Mouse (Mus musculus): ENCODE data around the gene Akip1. TPM values are rescaled to one million over a fixed set of nuclear protein-coding genes. Genes with fewer than 3 reads are reported as not detected.
A peak's percentile ranks its signal among the peaks of the same experiment; 100 is the strongest.

Akip1 gene
- polyA plus RNA-seq, 1 experiment from 2014 or later: 33.1 TPM

DNA sequence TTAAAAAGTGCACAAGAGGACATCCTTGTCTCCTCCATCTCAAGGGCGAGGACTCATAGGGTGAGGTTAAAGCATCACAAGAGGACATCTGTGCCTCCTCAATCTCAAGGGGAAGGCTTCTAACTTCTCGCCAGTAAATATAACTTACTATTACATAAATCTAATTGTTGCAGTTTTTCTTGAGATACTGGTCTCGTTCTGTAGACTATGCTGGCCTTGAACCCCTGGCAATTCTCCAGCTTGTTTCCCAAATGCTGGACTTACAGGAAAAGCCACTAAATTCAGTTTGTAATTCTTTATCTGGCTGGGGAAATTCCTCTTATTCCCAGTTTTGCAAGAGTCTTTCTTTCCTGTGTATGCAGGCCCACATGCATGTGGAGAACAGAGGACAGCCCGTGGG lies 31.3 kb downstream of the Akip1 start:
- WGBS: 73% methylated on average over 4 of the region's 4 CpGs
- H3K4me2 ChIP-seq (ENCODE audit: low read length): no peak overlapping the region
- TF ChIP-seq CTCF (IDR thresholded peaks at IDR 0.05; ENCODE audit: low read depth): no peak
- H3K4me3 ChIP-seq (replicated peaks; ENCODE audit: low read depth, low read length): no peak overlapping the region
- no peaks in the 10 kb centered on the region; the same call in 1 of the 2 replicates for H3K4me1 ChIP-seq (replicated peaks; ENCODE audit: insufficient read depth, low read length)
- H3K36me3 ChIP-seq (ENCODE audit: insufficient read depth, low read length): peaks cover 14% of the 10 kb centered on the region; the same call in 1 of the 2 replicates
- no peaks in the 10 kb centered on the region for H3K9me3 ChIP-seq (replicated peaks; ENCODE audit: low read length)
- peak; percentile 70 for DNase-seq (ENCODE audit: low spot score)
- no peaks in the 10 kb centered on the region for H3K27me3 ChIP-seq (ENCODE audit: insufficient read depth, low read length)
- 0 out of 2 replicates have a peak overlapping the region, but pooled peaks have one; percentile 8 for H3K27ac ChIP-seq
- ATAC-seq (replicated peaks; ENCODE audit: low FRiP score, low read depth): no peak
- no peak overlapping the region for H3K9ac ChIP-seq (ENCODE audit: low read depth, low read length)

DNA sequence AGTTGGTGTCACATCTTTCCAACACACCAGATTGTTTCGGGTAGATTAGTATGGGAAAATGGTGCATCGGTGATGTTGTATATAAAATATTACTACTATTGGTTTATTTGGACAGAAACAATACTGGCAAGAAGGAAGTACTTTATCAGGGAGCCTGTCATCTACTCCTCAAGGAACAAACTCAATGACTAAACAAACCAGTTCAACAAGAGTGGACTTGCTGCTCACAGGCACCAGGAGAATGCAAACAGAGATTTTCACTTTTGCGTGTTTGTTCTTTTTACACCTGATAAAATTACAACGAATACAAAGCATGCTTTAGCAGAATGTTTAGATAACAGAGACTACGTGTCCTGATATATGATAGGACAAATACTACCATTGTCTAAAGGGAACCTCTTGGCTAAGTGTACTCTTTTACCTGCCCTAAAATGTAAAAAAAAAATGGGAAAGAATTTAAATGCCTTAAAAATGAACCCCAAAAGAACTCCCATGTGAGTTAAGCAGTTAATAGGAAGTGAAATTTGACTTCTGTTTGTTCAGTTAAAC lies 36.4 kb downstream of the Akip1 start:
- Histone ChIP-seq H3K4me2 (ENCODE audit: low read length) (no peak overlapping the region), H3K27ac (no peak overlapping the region), H3K9ac (ENCODE audit: low read depth, low read length) (no peak overlapping the region), H3K4me3 (replicated peaks; ENCODE audit: low read depth, low read length) (no peak overlapping the region), H3K4me1 (replicated peaks; ENCODE audit: insufficient read depth, low read length) (no peaks in the 10 kb centered on the region), H3K27me3 (ENCODE audit: insufficient read depth, low read length) (no peaks in the 10 kb centered on the region), H3K9me3 (replicated peaks; ENCODE audit: low read length) (no peaks in the 10 kb centered on the region), H3K36me3 (ENCODE audit: insufficient read depth, low read length) (peaks cover 29% of the 10 kb centered on the region; the same call in 1 of the 2 replicates)
- WGBS: 59% methylated on average over 5 of the region's 5 CpGs
- no peak for TF ChIP-seq CTCF (IDR thresholded peaks at IDR 0.05; ENCODE audit: low read depth)
- DNase-seq (ENCODE audit: low spot score): no peak
- no peak for ATAC-seq (replicated peaks; ENCODE audit: low FRiP score, low read depth)

DNA sequence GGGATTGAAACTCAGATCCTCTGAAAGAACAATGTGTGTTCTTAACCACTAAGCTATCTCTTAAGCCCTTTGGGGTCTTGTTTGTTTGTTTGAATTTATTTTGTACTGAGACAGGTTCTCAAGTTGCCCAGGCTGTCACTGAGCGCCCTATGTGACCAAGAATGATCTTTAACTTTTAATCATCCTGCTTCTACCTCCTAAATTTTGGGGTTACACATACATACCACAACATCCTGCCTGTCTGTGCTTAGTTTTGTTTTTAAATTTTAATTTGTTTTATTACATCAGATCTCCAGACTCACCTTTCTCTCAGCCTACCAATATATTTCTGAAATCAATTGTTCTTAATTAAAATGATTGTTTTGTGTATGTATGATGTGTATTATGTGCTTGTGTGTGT lies 37.6 kb downstream of the Akip1 start:
- no peak for TF ChIP-seq CTCF (IDR thresholded peaks at IDR 0.05; ENCODE audit: low read depth)
- H3K36me3 ChIP-seq (ENCODE audit: insufficient read depth, low read length): peaks cover 28% of the 10 kb centered on the region; the same call in 1 of the 2 replicates
- no peak overlapping the region for H3K9ac ChIP-seq (ENCODE audit: low read depth, low read length)
- no peaks in the 10 kb centered on the region for H3K27me3 ChIP-seq (ENCODE audit: insufficient read depth, low read length)
- WGBS: 100% methylated on average over 1 of the region's 1 CpGs
- H3K4me3 ChIP-seq (replicated peaks; ENCODE audit: low read depth, low read length): no peak overlapping the region
- no peak overlapping the region for H3K27ac ChIP-seq
- H3K4me1 ChIP-seq (replicated peaks; ENCODE audit: insufficient read depth, low read length): no peaks in the 10 kb centered on the region
- DNase-seq (ENCODE audit: low spot score) (no peak), ATAC-seq (replicated peaks; ENCODE audit: low FRiP score, low read depth) (no peak)
- H3K4me2 ChIP-seq (ENCODE audit: low read length): no peak overlapping the region
- H3K9me3 ChIP-seq (replicated peaks; ENCODE audit: low read length): no peaks in the 10 kb centered on the region

DNA sequence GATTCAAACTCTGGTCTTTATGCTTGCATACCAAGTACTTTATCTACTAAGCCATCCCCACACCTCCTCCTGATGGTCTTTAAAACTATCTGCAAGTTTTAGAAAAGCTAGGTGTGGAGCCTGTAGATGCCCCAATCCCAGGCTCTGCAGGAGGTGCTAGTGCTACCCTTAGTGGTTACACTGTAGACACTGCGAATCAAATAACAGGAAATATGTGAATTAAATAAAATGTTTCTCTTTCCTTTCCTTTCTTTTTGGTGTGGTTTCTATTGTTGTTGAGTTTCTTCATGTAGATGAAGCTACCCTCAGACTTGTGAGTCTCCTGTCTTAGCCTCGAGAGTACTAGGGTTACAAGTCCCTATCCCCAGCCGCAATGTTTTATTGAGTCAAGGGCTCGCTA lies 38.2 kb downstream of the Akip1 start:
- Histone ChIP-seq H3K9me3 (replicated peaks; ENCODE audit: low read length) (no peaks in the 10 kb centered on the region), H3K9ac (ENCODE audit: low read depth, low read length) (no peak overlapping the region), H3K27me3 (ENCODE audit: insufficient read depth, low read length) (no peaks in the 10 kb centered on the region), H3K36me3 (ENCODE audit: insufficient read depth, low read length) (peaks cover 26% of the 10 kb centered on the region; the same call in 1 of the 2 replicates), H3K4me2 (ENCODE audit: low read length) (no peak overlapping the region), H3K4me1 (replicated peaks; ENCODE audit: insufficient read depth, low read length) (no peaks in the 10 kb centered on the region), H3K27ac (no peak overlapping the region), H3K4me3 (replicated peaks; ENCODE audit: low read depth, low read length) (no peak overlapping the region)
- TF ChIP-seq CTCF (IDR thresholded peaks at IDR 0.05; ENCODE audit: low read depth): no peak
- DNase-seq (ENCODE audit: low spot score) (no peak), ATAC-seq (replicated peaks; ENCODE audit: low FRiP score, low read depth) (no peak)
- 83% methylated on average over 4 of the region's 4 CpGs for WGBS

DNA sequence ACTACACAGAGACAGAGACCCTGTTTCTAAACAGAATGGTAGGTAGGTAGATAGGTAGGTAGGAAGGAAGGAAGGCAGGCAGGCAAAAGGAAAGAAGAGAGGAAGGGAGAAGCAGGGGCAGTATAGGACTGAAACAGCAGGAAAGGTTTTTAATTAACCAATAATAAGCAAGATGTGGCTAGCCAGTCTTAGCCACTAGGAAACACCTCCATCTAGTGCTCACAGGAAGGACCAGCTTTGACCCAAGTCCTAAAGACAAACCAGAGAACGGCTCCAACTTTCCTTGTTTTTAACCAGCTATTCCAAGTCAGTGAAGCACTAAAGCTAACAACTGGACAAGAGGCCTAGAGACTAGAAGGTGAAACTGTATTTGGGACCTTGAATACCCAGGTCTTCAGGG lies 44.3 kb downstream of the Akip1 start:
- H3K27me3 ChIP-seq (ENCODE audit: insufficient read depth, low read length): no peaks in the 10 kb centered on the region
- no peak for ATAC-seq (replicated peaks; ENCODE audit: low FRiP score, low read depth)
- 22% methylated on average over 1 of the region's 1 CpGs for WGBS

GRCm38 (mm10) chr7:109751427-109752007 lies 48.0 kb downstream of the Akip1 start:
- Histone ChIP-seq H3K27ac (peak overlapping the region; percentile 90), H3K27me3 (ENCODE audit: insufficient read depth, low read length) (no peaks in the 10 kb centered on the region), H3K36me3 (ENCODE audit: insufficient read depth, low read length) (no peaks in the 10 kb centered on the region), H3K9me3 (replicated peaks; ENCODE audit: low read length) (no peaks in the 10 kb centered on the region), H3K9ac (ENCODE audit: low read depth, low read length) (peak overlapping the region; percentile 92), H3K4me3 (replicated peaks; ENCODE audit: low read depth, low read length) (peak overlapping the region; percentile 93), H3K4me2 (ENCODE audit: low read length) (peak overlapping the region; percentile 85), H3K4me1 (replicated peaks; ENCODE audit: insufficient read depth, low read length) (peaks cover 4% of the 10 kb centered on the region)
- no peak; the same call in 1 of the 2 replicates for ATAC-seq (replicated peaks; ENCODE audit: low FRiP score, low read depth)
- 6% methylated on average over 13 of the region's 13 CpGs for WGBS
- TF ChIP-seq CTCF (IDR thresholded peaks at IDR 0.05; ENCODE audit: low read depth): no peak
- peak; percentile 16 for DNase-seq (ENCODE audit: low spot score)

More for the DNA sequence above, 44.3 kb downstream of the Akip1 start:
- Histone ChIP-seq H3K9ac (ENCODE audit: low read depth, low read length) (no peak overlapping the region), H3K9me3 (replicated peaks; ENCODE audit: low read length) (no peaks in the 10 kb centered on the region), H3K27ac (no peak overlapping the region), H3K4me3 (replicated peaks; ENCODE audit: low read depth, low read length) (no peak overlapping the region), H3K4me1 (replicated peaks; ENCODE audit: insufficient read depth, low read length) (no peaks in the 10 kb centered on the region; the same call in 1 of the 2 replicates), H3K36me3 (ENCODE audit: insufficient read depth, low read length) (peaks cover 18% of the 10 kb centered on the region; the same call in 1 of the 2 replicates), H3K4me2 (ENCODE audit: low read length) (no peak overlapping the region)
- peak; percentile 72 for DNase-seq (ENCODE audit: low spot score)
- peak; percentile 70 for TF ChIP-seq CTCF (IDR thresholded peaks at IDR 0.05; ENCODE audit: low read depth)

Measured in kidney, postnatal 0 days (tissue).